Mouse (Mus musculus): ENCODE measurements around the gene Slc29a1. TPM values are rescaled to one million over a fixed set of nuclear protein-coding genes. Genes with fewer than 3 reads are reported as not detected.

Gene Slc29a1
- polyA plus RNA-seq, 1 experiment from 2014 or later: 30.7 TPM

- 68% methylated on average over 2 of the region's 2 CpGs for WGBS
- peaks cover 15% of the 10 kb centered on the region for H3K36me3 ChIP-seq (replicated peaks)
Observed at GRCm38 (mm10) chr17:45542705-45543104, 56.7 kb downstream of the Slc29a1 start.

DNA sequence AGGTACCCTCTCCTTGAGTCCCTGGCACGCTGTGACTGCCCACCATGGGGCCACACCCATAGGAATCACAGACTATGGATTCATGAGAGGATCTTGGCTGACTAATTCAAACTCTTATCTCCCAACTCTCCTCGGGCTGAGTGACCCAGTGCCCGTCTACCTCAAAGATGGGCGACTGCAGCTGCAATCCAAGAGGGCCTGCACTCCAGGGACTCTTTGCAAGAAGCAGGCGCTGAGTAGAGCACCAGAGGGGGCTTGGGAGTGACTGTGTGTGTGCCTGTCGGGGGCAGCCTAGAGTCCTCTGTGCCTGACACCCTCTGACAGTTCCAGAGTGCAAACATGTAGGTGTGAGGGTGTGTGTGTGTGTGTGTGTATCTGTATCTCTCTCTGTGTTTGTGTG is 57.3 kb downstream of the Slc29a1 start:
- no peak overlapping the region for H3K27ac ChIP-seq
- H3K9ac ChIP-seq: no peak overlapping the region
- no peak overlapping the region for H3K4me3 ChIP-seq
- H3K4me1 ChIP-seq: peaks cover 21% of the 10 kb centered on the region
- peaks cover 15% of the 10 kb centered on the region for H3K36me3 ChIP-seq (replicated peaks)
- no peaks in the 10 kb centered on the region for H3K9me3 ChIP-seq
- no peak for ATAC-seq (replicated peaks)
- H3K27me3 ChIP-seq (replicated peaks): peaks cover 20% of the 10 kb centered on the region
- H3K4me2 ChIP-seq: no peak overlapping the region
- WGBS: 40% methylated on average over 6 of the region's 6 CpGs

More at GRCm38 (mm10) chr17:45542705-45543104, 56.7 kb downstream of the Slc29a1 start:
- H3K27me3 ChIP-seq (replicated peaks): peaks cover 24% of the 10 kb centered on the region
- H3K4me3 ChIP-seq: no peak overlapping the region
- no peak overlapping the region for H3K9ac ChIP-seq
- no peak overlapping the region for H3K27ac ChIP-seq
- peaks cover 27% of the 10 kb centered on the region for H3K4me1 ChIP-seq
- no peak for ATAC-seq (replicated peaks)
- no peaks in the 10 kb centered on the region for H3K9me3 ChIP-seq
- H3K4me2 ChIP-seq: no peak overlapping the region

GRCm38 (mm10) chr17:45539664-45540063 is 59.7 kb downstream of the Slc29a1 start:
- WGBS: 83% methylated on average over 21 of the region's 21 CpGs
- no peaks in the 10 kb centered on the region for H3K9me3 ChIP-seq
- no peak for ATAC-seq (replicated peaks)
- H3K4me1 ChIP-seq: peaks cover 8% of the 10 kb centered on the region
- no peaks in the 10 kb centered on the region; the same call in 1 of the 2 replicates for H3K36me3 ChIP-seq (replicated peaks)
- no peak overlapping the region for H3K27ac ChIP-seq
- H3K9ac ChIP-seq: no peak overlapping the region
- no peak overlapping the region for H3K4me3 ChIP-seq
- no peak overlapping the region for H3K4me2 ChIP-seq
- peaks cover 14% of the 10 kb centered on the region for H3K27me3 ChIP-seq (replicated peaks)

GRCm38 (mm10) chr17:45538394-45538793 is 61.0 kb downstream of the Slc29a1 start:
- Histone ChIP-seq H3K27ac (no peak overlapping the region), H3K9me3 (no peaks in the 10 kb centered on the region), H3K4me3 (no peak overlapping the region), H3K4me2 (no peak overlapping the region), H3K4me1 (no peaks in the 10 kb centered on the region), H3K36me3 (replicated peaks) (no peaks in the 10 kb centered on the region), H3K27me3 (replicated peaks) (peaks cover 20% of the 10 kb centered on the region), H3K9ac (no peak overlapping the region)
- 59% methylated on average over 4 of the region's 4 CpGs for WGBS
- ATAC-seq (replicated peaks): no peak

DNA sequence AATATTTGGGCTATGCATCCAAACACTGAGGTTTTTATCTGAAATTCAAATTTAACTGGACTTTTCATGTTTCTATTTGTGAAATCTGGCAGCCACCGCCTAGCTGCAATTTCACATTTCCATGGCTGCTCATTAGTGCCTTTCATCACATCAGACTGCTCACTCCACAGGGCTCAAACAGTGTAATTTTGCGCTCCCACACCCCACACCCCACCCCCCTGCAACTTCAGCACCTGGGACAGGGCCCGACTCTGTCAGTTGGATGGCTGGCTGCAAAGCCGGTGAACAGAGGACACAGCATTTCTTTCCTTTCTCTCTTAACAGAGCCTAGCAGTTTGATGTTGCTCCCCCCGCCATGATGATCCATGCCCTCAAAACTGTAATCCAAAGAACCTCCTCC is 63.1 kb downstream of the Slc29a1 start:
- no peak overlapping the region for H3K27ac ChIP-seq
- peaks cover 24% of the 10 kb centered on the region for H3K27me3 ChIP-seq (replicated peaks)
- no peaks in the 10 kb centered on the region for H3K9me3 ChIP-seq
- no peaks in the 10 kb centered on the region for H3K36me3 ChIP-seq (replicated peaks)
- 14% methylated on average over 5 of the region's 5 CpGs for WGBS
- H3K4me1 ChIP-seq: no peaks in the 10 kb centered on the region
- no peak overlapping the region for H3K4me3 ChIP-seq
- no peak overlapping the region for H3K4me2 ChIP-seq
- no peak for ATAC-seq (replicated peaks)
- no peak overlapping the region for H3K9ac ChIP-seq

Other genes with a start within 250 kb of the Slc29a1 start
- 61.3 and 62.1 TPM in 2 replicates for gene Cdc5l, start 165.9 kb downstream of the Slc29a1 start, polyA plus RNA-seq (2015; fragmentation: Nextera tagmentation; extraction: Ambion mirVana)
- 1.6 TPM in 2 replicates for gene Spats1, start 124.2 kb downstream of the Slc29a1 start, polyA plus RNA-seq (2015; fragmentation: Nextera tagmentation; extraction: Ambion mirVana)
- 19.7 and 20.5 TPM in 2 replicates for gene Aars2, start 92.8 kb downstream of the Slc29a1 start, polyA plus RNA-seq (2015; fragmentation: Nextera tagmentation; extraction: Ambion mirVana)
- 6.0 and 6.2 TPM in 2 replicates for gene Tcte1, start 76.2 kb downstream of the Slc29a1 start, polyA plus RNA-seq (2015; fragmentation: Nextera tagmentation; extraction: Ambion mirVana)
- 32.1 and 33.9 TPM in 2 replicates for gene Tmem151b, start 49.9 kb downstream of the Slc29a1 start, polyA plus RNA-seq (2015; fragmentation: Nextera tagmentation; extraction: Ambion mirVana)
- 3.5 and 5.3 TPM in 2 replicates for gene Nfkbie, start 43.9 kb downstream of the Slc29a1 start, polyA plus RNA-seq (2015; fragmentation: Nextera tagmentation; extraction: Ambion mirVana)
- 85.5 and 93.4 TPM in 2 replicates for gene Slc35b2, start 35.7 kb downstream of the Slc29a1 start, polyA plus RNA-seq (2015; fragmentation: Nextera tagmentation; extraction: Ambion mirVana)
- gene Hsp90ab1, start 26.3 kb downstream of the Slc29a1 start, polyA plus RNA-seq (2015; fragmentation: Nextera tagmentation; extraction: Ambion mirVana): 1,488 and 1,537 TPM in 2 replicates
- not detected in 2 replicates for gene Mymx, start 2.5 kb upstream of the Slc29a1 start, polyA plus RNA-seq (2015; fragmentation: Nextera tagmentation; extraction: Ambion mirVana)
- 0.65 and 1.2 TPM in 2 replicates for gene Capn11, start 59.7 kb upstream of the Slc29a1 start, polyA plus RNA-seq (2015; fragmentation: Nextera tagmentation; extraction: Ambion mirVana)
- 118 and 124 TPM in 2 replicates for gene Mrpl14, start 86.7 kb upstream of the Slc29a1 start, polyA plus RNA-seq (2015; fragmentation: Nextera tagmentation; extraction: Ambion mirVana)
- gene Tmem63b, start 87.3 kb upstream of the Slc29a1 start, polyA plus RNA-seq (2015; fragmentation: Nextera tagmentation; extraction: Ambion mirVana): 173 and 177 TPM in 2 replicates
- gene 1600014C23Rik, start 134.2 kb upstream of the Slc29a1 start, polyA plus RNA-seq (2015; fragmentation: Nextera tagmentation; extraction: Ambion mirVana): 0.61 TPM in 1 of 2 replicates, not detected in the other

Data from midbrain, embryonic 15.5 days (tissue).